Mouse (Mus musculus) embryonic facial prominence, embryonic 13.5 days (tissue): Measurements from ENCODE around the gene Slc29a1. TPM values are rescaled to one million over a fixed set of nuclear protein-coding genes. Genes with fewer than 3 reads are reported as not detected.

Source experiments
- ATAC-seq: fragments of 200-750 bp; cut with Nextera tagmentation; 2 replicates; pipeline ENCODE4 v1.8.0; 2017; ENCODE audit warnings: low read depth; ENCODE audit not compliant: insufficient number of reproducible peaks, insufficient read depth, low FRiP score, low TSS enrichment
- H3K27ac ChIP-seq: fragments of 300-500 bp; sonication (generic); 2 replicates; pipeline ENCODE4 v1.5.1; 2015; ENCODE audit warnings: moderate library complexity, mild to moderate bottlenecking, inconsistent platforms
- H3K27me3 ChIP-seq: fragments of 300-500 bp; sonication (generic); 2 replicates; pipeline ENCODE4 v1.6.1; 2015; ENCODE audit warnings: mild to moderate bottlenecking, inconsistent platforms
- H3K36me3 ChIP-seq: fragments of 300-500 bp; sonication (generic); 2 replicates; pipeline ENCODE4 v1.6.1; 2015; ENCODE audit warnings: mild to moderate bottlenecking, inconsistent platforms
- H3K4me1 ChIP-seq: fragments of 300-500 bp; sonication (generic); 2 replicates; pipeline ENCODE4 v1.6.1; 2015; ENCODE audit warnings: inconsistent platforms
- H3K4me2 ChIP-seq: fragments of 300-500 bp; sonication (generic); 2 replicates; pipeline ENCODE4 v1.6.1; 2015; ENCODE audit warnings: moderate library complexity, mild to moderate bottlenecking, inconsistent platforms
- H3K4me3 ChIP-seq: fragments of 300-500 bp; sonication (generic); 2 replicates; pipeline ENCODE4 v1.5.1; 2015; ENCODE audit warnings: mild to moderate bottlenecking, inconsistent platforms
- H3K9ac ChIP-seq: fragments of 300-500 bp; sonication (generic); 2 replicates; pipeline ENCODE4 v1.6.1; 2015; ENCODE audit warnings: mild to moderate bottlenecking, inconsistent platforms
- H3K9me3 ChIP-seq: fragments of 300-500 bp; sonication (generic); 2 replicates; pipeline ENCODE4 v1.6.1; 2016; ENCODE audit warnings: inconsistent platforms
- WGBS: fragments of 180-500 bp; shearing (Covaris S2); methylation state at CpG from one replicate; pipeline ENCODE4 v1.1.7; 2015; ENCODE audit warnings: mixed read lengths; 5-methylcytosine and 5-hydroxymethylcytosine counted together
- polyA plus RNA-seq: library from polyadenylated mRNA; unstranded; fragments of >200 nt; fragmentation: Nextera tagmentation; extraction: Ambion mirVana; gene quantifications from 2 replicates; pipeline ENCODE4 v1.2.1, GENCODE M21; 2015

Slc29a1 gene
- polyA plus RNA-seq, 1 experiment from 2014 or later, result 69.8 TPM

- 0 out of 2 replicates have a peak, but pooled peaks cover 3% of the 10 kb centered on the region for H3K9me3 ChIP-seq
- WGBS, result 91% methylated on average over 4 of the region's 4 CpGs
- peaks cover 8% of the 10 kb centered on the region; the same call in 1 of the 2 replicates for H3K4me1 ChIP-seq
- no peak overlapping the region for H3K9ac ChIP-seq
- H3K27me3 ChIP-seq, result no peaks in the 10 kb centered on the region
- H3K4me2 ChIP-seq, result no peak overlapping the region
- no peak for ATAC-seq
- H3K4me3 ChIP-seq, result no peak overlapping the region
- no peak overlapping the region for H3K27ac ChIP-seq
- no peaks in the 10 kb centered on the region for H3K36me3 ChIP-seq
Observed at GRCm38 (mm10) chr17:45608396-45608795, 9.0 kb upstream of the Slc29a1 start.

- H3K4me2 ChIP-seq, result no peak overlapping the region
- WGBS, result 65% methylated on average over 15 of the region's 15 CpGs
Observed at GRCm38 (mm10) chr17:45606992-45607879, 7.8 kb upstream of the Slc29a1 start.

GRCm38 (mm10) chr17:45602984-45603383 lies 3.6 kb upstream of the Slc29a1 start:
- no peak overlapping the region for H3K4me3 ChIP-seq
- 0 out of 2 replicates have a peak, but pooled peaks cover 3% of the 10 kb centered on the region for H3K9me3 ChIP-seq
- peaks cover 23% of the 10 kb centered on the region for H3K4me1 ChIP-seq
- H3K4me2 ChIP-seq, result no peak overlapping the region
- no peaks in the 10 kb centered on the region for H3K36me3 ChIP-seq
- 38% methylated on average over 3 of the region's 3 CpGs for WGBS
- no peak overlapping the region for H3K9ac ChIP-seq
- no peak for ATAC-seq
- H3K27ac ChIP-seq, result no peak overlapping the region
- H3K27me3 ChIP-seq, result peaks cover 31% of the 10 kb centered on the region

More at GRCm38 (mm10) chr17:45606992-45607879, 7.8 kb upstream of the Slc29a1 start:
- Histone ChIP-seq H3K9ac (no peak overlapping the region), H3K9me3 (0 out of 2 replicates have a peak, but pooled peaks cover 3% of the 10 kb centered on the region), H3K36me3 (no peaks in the 10 kb centered on the region), H3K27me3 (peaks cover 3% of the 10 kb centered on the region), H3K4me1 (peaks cover 8% of the 10 kb centered on the region; the same call in 1 of the 2 replicates), H3K4me3 (no peak overlapping the region), H3K27ac (no peak overlapping the region)
- no peak for ATAC-seq

GRCm38 (mm10) chr17:45601877-45602304 lies 2.5 kb upstream of the Slc29a1 start, which contains the start of gene Mymx:
Gene Mymx (minus strand): TSS chr17:45602102.
- Histone ChIP-seq H3K9ac (no peak within 1 kb of the TSS), H3K4me1 (peaks cover 26% of the 10 kb centered on the region), H3K27ac (no peak within 1 kb of the TSS; the same call in 1 of the 2 replicates), H3K9me3 (no peaks in the 10 kb centered on the region), H3K4me3 (no peak within 1 kb of the TSS), H3K36me3 (no peaks in the 10 kb centered on the region), H3K4me2 (no peak within 1 kb of the TSS), H3K27me3 (peaks cover 31% of the 10 kb centered on the region)
- no peak for ATAC-seq
- WGBS, result 20% methylated on average over 6 of the region's 6 CpGs

- no peaks in the 10 kb centered on the region for H3K36me3 ChIP-seq
- peaks cover 31% of the 10 kb centered on the region for H3K27me3 ChIP-seq
- no peak overlapping the region for H3K4me2 ChIP-seq
- peaks cover 32% of the 10 kb centered on the region for H3K4me1 ChIP-seq
- no peaks in the 10 kb centered on the region for H3K9me3 ChIP-seq
- H3K27ac ChIP-seq, result no peak overlapping the region; the same call in 1 of the 2 replicates
- 17% methylated on average over 22 of the region's 22 CpGs for WGBS
- H3K4me3 ChIP-seq, result no peak overlapping the region
- no peak overlapping the region for H3K9ac ChIP-seq
- no peak for ATAC-seq
Observed at GRCm38 (mm10) chr17:45601325-45601724, 1.9 kb upstream of the Slc29a1 start.

GRCm38 (mm10) chr17:45600267-45600666 lies 861 bp upstream of the Slc29a1 start:
- Histone ChIP-seq H3K9me3 (no peaks in the 10 kb centered on the region), H3K27me3 (peaks cover 31% of the 10 kb centered on the region), H3K4me3 (no peak overlapping the region), H3K4me1 (peaks cover 42% of the 10 kb centered on the region), H3K36me3 (no peaks in the 10 kb centered on the region), H3K9ac (0 out of 2 replicates have a peak overlapping the region, but pooled peaks have one; percentile 6), H3K4me2 (peak overlapping the region; percentile 70), H3K27ac (no peak overlapping the region)
- ATAC-seq, result no peak
- 19% methylated on average over 8 of the region's 8 CpGs for WGBS

GRCm38 (mm10) chr17:45598891-45599290 lies 515 bp downstream of the Slc29a1 start:
- Histone ChIP-seq H3K27ac (no peak overlapping the region), H3K27me3 (peaks cover 40% of the 10 kb centered on the region), H3K4me1 (peaks cover 55% of the 10 kb centered on the region), H3K9me3 (no peaks in the 10 kb centered on the region), H3K36me3 (no peaks in the 10 kb centered on the region), H3K4me3 (no peak overlapping the region), H3K4me2 (peak overlapping the region; percentile 70), H3K9ac (no peak overlapping the region)
- 56% methylated on average over 3 of the region's 3 CpGs for WGBS
- no peak for ATAC-seq

GRCm38 (mm10) chr17:45598376-45598775 lies 1.0 kb downstream of the Slc29a1 start:
- no peaks in the 10 kb centered on the region for H3K36me3 ChIP-seq
- H3K27me3 ChIP-seq, result peaks cover 45% of the 10 kb centered on the region
- no peaks in the 10 kb centered on the region for H3K9me3 ChIP-seq
- no peak overlapping the region for H3K4me2 ChIP-seq
- H3K4me1 ChIP-seq, result peaks cover 60% of the 10 kb centered on the region
- no peak overlapping the region for H3K27ac ChIP-seq
- H3K4me3 ChIP-seq, result no peak overlapping the region
- ATAC-seq, result no peak
- no peak overlapping the region for H3K9ac ChIP-seq
- 90% methylated on average over 2 of the region's 2 CpGs for WGBS

- 31% methylated on average over 3 of the region's 3 CpGs for WGBS
- Histone ChIP-seq H3K4me2 (no peak overlapping the region), H3K9me3 (no peaks in the 10 kb centered on the region), H3K9ac (no peak overlapping the region), H3K4me1 (peaks cover 66% of the 10 kb centered on the region), H3K27me3 (peaks cover 48% of the 10 kb centered on the region), H3K36me3 (no peaks in the 10 kb centered on the region), H3K4me3 (no peak overlapping the region), H3K27ac (no peak overlapping the region)
- ATAC-seq, result no peak
Observed at GRCm38 (mm10) chr17:45597787-45598186, 1.6 kb downstream of the Slc29a1 start.

GRCm38 (mm10) chr17:45596631-45597396 lies 2.6 kb downstream of the Slc29a1 start:
- Histone ChIP-seq H3K27ac (peak overlapping the region; percentile 24; the same call in 1 of the 2 replicates), H3K36me3 (no peaks in the 10 kb centered on the region), H3K4me1 (peaks cover 71% of the 10 kb centered on the region), H3K9me3 (no peaks in the 10 kb centered on the region), H3K4me2 (no peak overlapping the region), H3K9ac (no peak overlapping the region), H3K4me3 (no peak overlapping the region), H3K27me3 (peaks cover 41% of the 10 kb centered on the region)
- ATAC-seq, result no peak
- 27% methylated on average over 11 of the region's 11 CpGs for WGBS

GRCm38 (mm10) chr17:45595736-45596390 lies 3.5 kb downstream of the Slc29a1 start:
- no peaks in the 10 kb centered on the region for H3K36me3 ChIP-seq
- ATAC-seq, result 0 out of 2 replicates have a peak, but pooled peaks have one; percentile 8

More at GRCm38 (mm10) chr17:45595736-45596390, 3.5 kb downstream of the Slc29a1 start:
- WGBS, result 7% methylated on average over 23 of the region's 23 CpGs
- no peaks in the 10 kb centered on the region for H3K9me3 ChIP-seq
- peak overlapping the region; percentile 99 for H3K4me2 ChIP-seq
- peaks cover 32% of the 10 kb centered on the region for H3K27me3 ChIP-seq
- peak overlapping the region; percentile 76 for H3K9ac ChIP-seq
- no peak overlapping the region; the same call in 1 of the 2 replicates for H3K27ac ChIP-seq
- H3K4me1 ChIP-seq, result peaks cover 73% of the 10 kb centered on the region
- peak overlapping the region; percentile 59 for H3K4me3 ChIP-seq
